ENCODE assay signal across 8 mouse cellular contexts in genomic region chr11:50371399-50371841, GRCm38 (mm10). TPM values are rescaled to one million over a fixed set of nuclear protein-coding genes. Genes with fewer than 3 reads are reported as not detected.
DNase-seq lines count a peak whose midpoint lies in the region; ATAC-seq and TF ChIP-seq lines count a peak whose summit lies in the region.

No protein-coding gene starts in this region.

- peak; percentile 38; the same call in 1 of the 2 replicates for TF ChIP-seq CTCF in lung, adult 2 months (IDR thresholded peaks at IDR 0.05; ENCODE audit: insufficient read depth, low read length)
- TF ChIP-seq CTCF in thymus, adult 2 months (IDR thresholded peaks at IDR 0.05; ENCODE audit: borderline replicate concordance, control insufficient read depth, extremely low read depth, insufficient read depth, low read length, poor library complexity): 0 out of 2 replicates have a peak, but pooled peaks have one; percentile 58

- ATAC-seq in kidney, embryonic 14.5 days (ENCODE audit: low FRiP score, low TSS enrichment): no peak
- peak; percentile 68 for ATAC-seq in neural tube, embryonic 14.5 days (ENCODE audit: low read depth)

- no peak for TF ChIP-seq POLR2A in lung, adult 2 months (IDR thresholded peaks at IDR 0.05; ENCODE audit: borderline replicate concordance, extremely low read depth, low read depth, low read length)
- no peak for TF ChIP-seq POLR2A in thymus, adult 2 months (IDR thresholded peaks at IDR 0.05; ENCODE audit: control insufficient read depth, extremely low read depth, insufficient read depth, low read length, poor library complexity)

- peak overlapping the region; percentile 61 for H3K4me3 ChIP-seq in heart, embryonic 10.5 days
- H3K4me3 ChIP-seq in kidney, embryonic 14.5 days (ENCODE audit: low read length): peak overlapping the region; percentile 39
- peak overlapping the region; percentile 61 for H3K4me3 ChIP-seq in lung, adult 2 months (replicated peaks; ENCODE audit: extremely low read depth, low read depth, low read length)
- peak overlapping the region; percentile 27 for H3K4me3 ChIP-seq in neural tube, embryonic 14.5 days (ENCODE audit: low read depth, low read length)
- peak overlapping the region; percentile 71 for H3K4me3 ChIP-seq in thymus, adult 2 months (ENCODE audit: control insufficient read depth, insufficient read depth, low read length)

- no peaks in the 10 kb centered on the region for H3K36me3 ChIP-seq in heart, embryonic 10.5 days
- no peaks in the 10 kb centered on the region for H3K36me3 ChIP-seq in kidney, embryonic 14.5 days (ENCODE audit: control insufficient read depth, insufficient read depth, low read length)
- H3K36me3 ChIP-seq in neural tube, embryonic 14.5 days (ENCODE audit: control insufficient read depth, insufficient read depth, low read length): no peaks in the 10 kb centered on the region
- H3K36me3 ChIP-seq in thymus, adult 2 months (ENCODE audit: control insufficient read depth, insufficient read depth, low read length): no peaks in the 10 kb centered on the region

- H3K27me3 ChIP-seq in heart, embryonic 10.5 days (ENCODE audit: insufficient read depth, poor library complexity, severe bottlenecking): peaks cover 6% of the 10 kb centered on the region; the same call in 1 of the 2 replicates
- no peaks in the 10 kb centered on the region for H3K27me3 ChIP-seq in kidney, embryonic 14.5 days (ENCODE audit: control insufficient read depth, insufficient read depth, low read length)
- no peaks in the 10 kb centered on the region for H3K27me3 ChIP-seq in neural tube, embryonic 14.5 days (ENCODE audit: control insufficient read depth, insufficient read depth, low read length)
- no peaks in the 10 kb centered on the region for H3K27me3 ChIP-seq in thymus, adult 2 months (ENCODE audit: control insufficient read depth, insufficient read depth, low read length)

- peak; percentile 74 for DNase-seq in CD4-positive helper T cell, adult 2 months (ENCODE audit: low read depth, low spot score)
- peak; percentile 75 for DNase-seq in adrenal gland, adult 2 months
- peak; percentile 88 for DNase-seq in embryo, embryonic 11 days
- peak; percentile 81 for DNase-seq in heart, embryonic 10.5 days (ENCODE audit: low spot score)
- peak; percentile 44 for DNase-seq in lung, adult 2 months
- peak; percentile 70 for DNase-seq in thymus, adult 2 months

- no peaks in the 10 kb centered on the region for H3K9me3 ChIP-seq in heart, embryonic 10.5 days
- H3K9me3 ChIP-seq in kidney, embryonic 14.5 days (ENCODE audit: control insufficient read depth, low read length): no peaks in the 10 kb centered on the region
- H3K9me3 ChIP-seq in neural tube, embryonic 14.5 days (ENCODE audit: control insufficient read depth, low read length): no peaks in the 10 kb centered on the region

- peak overlapping the region; percentile 56 for H3K4me2 ChIP-seq in kidney, embryonic 14.5 days (replicated peaks; ENCODE audit: low read depth, low read length)
- peak overlapping the region; percentile 50 for H3K4me2 ChIP-seq in neural tube, embryonic 14.5 days (ENCODE audit: low read depth, low read length)

- WGBS in heart, embryonic 10.5 days: 3% methylated on average over 18 of the region's 18 CpGs
- WGBS in kidney, embryonic 14.5 days: 2% methylated on average over 18 of the region's 18 CpGs
- WGBS in lung, adult 2 months: 3% methylated on average over 18 of the region's 18 CpGs
- WGBS in neural tube, embryonic 14.5 days: 1% methylated on average over 18 of the region's 18 CpGs
- 2% methylated on average over 18 of the region's 18 CpGs for WGBS in thymus, adult 2 months

- peak overlapping the region; percentile 89 for H3K27ac ChIP-seq in heart, embryonic 10.5 days
- no peak overlapping the region for H3K27ac ChIP-seq in kidney, embryonic 14.5 days (ENCODE audit: low read depth, low read length)
- peak overlapping the region; percentile 93 for H3K27ac ChIP-seq in neural tube, embryonic 14.5 days (ENCODE audit: low read depth, low read length)
- no peak overlapping the region for H3K27ac ChIP-seq in thymus, adult 2 months (ENCODE audit: control insufficient read depth, insufficient read depth, low read length)

- H3K9ac ChIP-seq in kidney, embryonic 14.5 days (ENCODE audit: low read depth, low read length): peak overlapping the region; percentile 63
- H3K9ac ChIP-seq in neural tube, embryonic 14.5 days (replicated peaks; ENCODE audit: low read depth, low read length): peak overlapping the region; percentile 56

- peaks cover 13% of the 10 kb centered on the region for H3K4me1 ChIP-seq in heart, embryonic 10.5 days
- H3K4me1 ChIP-seq in kidney, embryonic 14.5 days (ENCODE audit: control insufficient read depth, insufficient read depth, low read length): peaks cover 5% of the 10 kb centered on the region; the same call in 1 of the 2 replicates
- no peaks in the 10 kb centered on the region; the same call in 1 of the 2 replicates for H3K4me1 ChIP-seq in lung, adult 2 months (ENCODE audit: control insufficient read depth, insufficient read depth, low read length)
- H3K4me1 ChIP-seq in neural tube, embryonic 14.5 days (ENCODE audit: control insufficient read depth, insufficient read depth, low read length): peaks cover 6% of the 10 kb centered on the region; the same call in 1 of the 2 replicates
- H3K4me1 ChIP-seq in thymus, adult 2 months (replicated peaks; ENCODE audit: control insufficient read depth, insufficient read depth, low read length): peaks cover 4% of the 10 kb centered on the region

RNA-seq across cellular contexts. Expression of gene Hnrnph1, which starts 5.4 kb away (rescaled TPM):
- total RNA-seq in adrenal gland, adult 2 months (2021): 100 to 1,000 TPM; 225 to 240 TPM
- 13.4 and 13.7 TPM in 2 replicates for polyA plus RNA-seq in adrenal gland, adult 2 months (2012; rRNA removed)
- 253 and 367 TPM in 2 replicates for polyA plus RNA-seq in heart, embryonic 10.5 days (2016; fragmentation: Nextera tagmentation; extraction: Ambion mirVana)
- 598 and 606 TPM in 2 replicates for polyA plus RNA-seq in kidney, embryonic 14.5 days (2014; fragmentation: Nextera tagmentation; extraction: Ambion mirVana)
- polyA plus RNA-seq in lung, adult 2 months (2012; rRNA removed): 53.9 and 94.9 TPM in 2 replicates
- polyA plus RNA-seq in neural tube, embryonic 14.5 days (2014; fragmentation: Nextera tagmentation; extraction: Ambion mirVana): 441 and 486 TPM in 2 replicates
- polyA plus RNA-seq in thymus, adult 2 months (2012; rRNA removed): 147 and 164 TPM in 2 replicates

RNA-seq across cellular contexts. Expression of gene Cby3, which starts 17.2 kb away (rescaled TPM):
- total RNA-seq in adrenal gland, adult 2 months (2021): not detected
- 0.57 TPM in 1 of 2 replicates, not detected in the other for polyA plus RNA-seq in adrenal gland, adult 2 months (2012; rRNA removed)
- 0.39 TPM in 1 of 2 replicates, not detected in the other for polyA plus RNA-seq in heart, embryonic 10.5 days (2016; fragmentation: Nextera tagmentation; extraction: Ambion mirVana)
- 0.79 and 1.1 TPM in 2 replicates for polyA plus RNA-seq in kidney, embryonic 14.5 days (2014; fragmentation: Nextera tagmentation; extraction: Ambion mirVana)
- polyA plus RNA-seq in lung, adult 2 months (2012; rRNA removed): 0.24 and 0.25 TPM in 2 replicates
- 0.81 and 0.92 TPM in 2 replicates for polyA plus RNA-seq in neural tube, embryonic 14.5 days (2014; fragmentation: Nextera tagmentation; extraction: Ambion mirVana)
- 0.16 TPM in 1 of 2 replicates, not detected in the other for polyA plus RNA-seq in thymus, adult 2 months (2012; rRNA removed)

RNA-seq across cellular contexts. Expression of gene Canx, which starts 45.9 kb away (rescaled TPM):
- 100 to 1,000 TPM; 479 to 498 TPM for total RNA-seq in adrenal gland, adult 2 months (2021)
- 13.9 and 19.7 TPM in 2 replicates for polyA plus RNA-seq in adrenal gland, adult 2 months (2012; rRNA removed)
- polyA plus RNA-seq in heart, embryonic 10.5 days (2016; fragmentation: Nextera tagmentation; extraction: Ambion mirVana): 354 and 363 TPM in 2 replicates
- 237 and 277 TPM in 2 replicates for polyA plus RNA-seq in kidney, embryonic 14.5 days (2014; fragmentation: Nextera tagmentation; extraction: Ambion mirVana)
- 38.3 and 62.3 TPM in 2 replicates for polyA plus RNA-seq in lung, adult 2 months (2012; rRNA removed)
- polyA plus RNA-seq in neural tube, embryonic 14.5 days (2014; fragmentation: Nextera tagmentation; extraction: Ambion mirVana): 205 and 227 TPM in 2 replicates
- 43.1 and 44.3 TPM in 2 replicates for polyA plus RNA-seq in thymus, adult 2 months (2012; rRNA removed)

RNA-seq across cellular contexts. Expression of gene Rufy1, which starts 59.5 kb away (rescaled TPM):
- 10 to 100 TPM; 33.8 to 45.8 TPM for total RNA-seq in adrenal gland, adult 2 months (2021)
- polyA plus RNA-seq in adrenal gland, adult 2 months (2012; rRNA removed): 23.5 and 24.6 TPM in 2 replicates
- polyA plus RNA-seq in heart, embryonic 10.5 days (2016; fragmentation: Nextera tagmentation; extraction: Ambion mirVana): 16.6 and 18.3 TPM in 2 replicates
- polyA plus RNA-seq in kidney, embryonic 14.5 days (2014; fragmentation: Nextera tagmentation; extraction: Ambion mirVana): 20.8 and 29.3 TPM in 2 replicates
- 20.0 and 22.1 TPM in 2 replicates for polyA plus RNA-seq in lung, adult 2 months (2012; rRNA removed)
- polyA plus RNA-seq in neural tube, embryonic 14.5 days (2014; fragmentation: Nextera tagmentation; extraction: Ambion mirVana): 25.6 and 31.9 TPM in 2 replicates
- polyA plus RNA-seq in thymus, adult 2 months (2012; rRNA removed): 9.5 and 10.7 TPM in 2 replicates

Comparison
In these comparisons a context has a peak if more than half of its experiments do, and no peak if none do; other contexts are left out.
1. H3K27ac ChIP-seq: peak in heart, embryonic 10.5 days (single experiment) and neural tube, embryonic 14.5 days (single experiment); none in kidney, embryonic 14.5 days (single experiment) and thymus, adult 2 months (single experiment).
2. Peak in every context shown above with its lines, with median percentiles within 50 percentile points of each other: DNase-seq and H3K4me3 ChIP-seq.